Mouse (Mus musculus) small intestine, adult 2 months (tissue): Measurements from ENCODE around the gene Vipr2.

Experiments
- CTCF ChIP-seq: fragments of 200-500 bp; IDR thresholded peaks from 2 replicates; pipeline ENCODE4 v1.5.1; 2012; ENCODE audit warnings: low read depth, mild to moderate bottlenecking, control low read depth, inconsistent platforms, low read length, moderate library complexity, mixed read lengths; ENCODE audit not compliant: insufficient replicate concordance, insufficient read length; ENCODE audit errors: extremely low read depth
- POLR2A ChIP-seq: fragments of 200-500 bp; IDR thresholded peaks from 2 replicates; pipeline ENCODE4 v1.6.1; 2012; ENCODE audit warnings: low read depth, mild to moderate bottlenecking, control low read depth, inconsistent platforms, low read length, moderate library complexity

DNA sequence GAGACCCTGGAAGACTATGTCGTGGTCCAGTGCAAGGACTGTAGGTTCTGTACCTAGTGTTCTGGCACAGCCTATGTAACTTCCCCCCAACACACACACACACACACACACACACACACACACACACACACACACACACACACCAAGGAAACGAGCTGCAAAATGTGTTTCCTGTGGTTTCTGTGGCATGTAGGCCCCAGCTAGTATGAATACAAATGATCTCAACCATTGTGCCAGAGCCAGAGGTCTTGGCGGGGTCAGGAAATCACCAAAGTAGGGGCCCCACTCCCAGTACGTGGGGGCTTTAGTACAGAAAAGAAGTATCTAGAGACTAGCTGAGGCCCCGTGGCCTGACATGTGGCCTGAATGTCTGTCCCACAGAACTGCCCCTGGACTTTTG is 67.7 kb downstream of the Vipr2 start:
- TF ChIP-seq CTCF (no peak), POLR2A (no peak)
